Mouse (Mus musculus): ENCODE data around the gene Fbxo48. TPM values are rescaled to one million over a fixed set of nuclear protein-coding genes. Genes with fewer than 3 reads are reported as not detected.

The Fbxo48 gene
- total RNA-seq (2018; cell fraction: chromatin; rRNA removed): 1 to 10 TPM in 18 of 26 experiments, under 1 TPM in 8; 0.29 to 4.9 (median 1.5) TPM
- 1 to 10 TPM in 3 of 26 experiments, under 1 TPM in 23; 0.05 to 1.2 (median 0.62) TPM for total RNA-seq (2018; cell fraction: cytosol; rRNA removed)
- total RNA-seq (2018; cell fraction: nucleus; rRNA removed): 10 to 100 TPM in 1 of 26 experiments, 1 to 10 TPM in 15, under 1 TPM in 9, not detected in 1; 0.42 to 14.2 (median 1.3) TPM
- polyA plus RNA-seq (2018): 0.65 to 2.4 TPM (median 0.70 TPM) in 3 replicates

GRCm38 (mm10) chr11:16950976-16951760 lies at the start of gene Fbxo48:
TSS of gene Fbxo48 (plus strand) at chr11:16951375.
- WGBS (ENCODE audit: missing documents): under 1% methylated on average over 38 of the region's 38 CpGs
- H3K4me3 ChIP-seq (ENCODE audit: inconsistent target): peak within 1 kb of the TSS; percentile 81
- H3K36me3 ChIP-seq (ENCODE audit: inconsistent target): no peaks in the 10 kb centered on the region
- H3K27ac ChIP-seq: peak within 1 kb of the TSS; percentile 70
- H3K79me2 ChIP-seq (ENCODE audit: inconsistent target): no peaks in the 10 kb centered on the region

GRCm38 (mm10) chr11:16904302-16905011 lies 46.7 kb upstream of the Fbxo48 start:
- 87% methylated on average over 8 of the region's 8 CpGs for WGBS (ENCODE audit: missing documents)
- Histone ChIP-seq H3K27ac (no peak overlapping the region), H3K4me3 (ENCODE audit: inconsistent target) (no peak overlapping the region), H3K79me2 (ENCODE audit: inconsistent target) (no peaks in the 10 kb centered on the region), H3K36me3 (ENCODE audit: inconsistent target) (no peaks in the 10 kb centered on the region)

DNA sequence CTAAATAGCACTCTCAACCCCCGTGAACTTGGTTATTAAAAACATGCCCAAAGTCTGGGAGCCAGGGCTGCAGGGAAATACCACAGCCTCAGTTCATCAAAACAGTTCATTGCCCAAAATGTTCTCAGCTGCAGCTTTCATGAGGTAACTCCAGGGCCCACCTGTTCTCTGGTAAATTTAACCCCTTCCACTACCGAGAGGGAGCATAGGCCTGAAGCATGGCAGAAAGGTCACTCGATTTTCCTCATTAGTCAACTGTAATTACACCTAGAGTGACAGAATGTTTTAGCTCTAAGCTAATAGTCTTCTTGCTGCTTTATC lies 46.2 kb upstream of the Fbxo48 start:
- Histone ChIP-seq H3K4me3 (ENCODE audit: inconsistent target) (no peak overlapping the region), H3K27ac (no peak overlapping the region), H3K36me3 (ENCODE audit: inconsistent target) (no peaks in the 10 kb centered on the region), H3K79me2 (ENCODE audit: inconsistent target) (no peaks in the 10 kb centered on the region)
- 88% methylated on average over 3 of the region's 3 CpGs for WGBS (ENCODE audit: missing documents)

DNA sequence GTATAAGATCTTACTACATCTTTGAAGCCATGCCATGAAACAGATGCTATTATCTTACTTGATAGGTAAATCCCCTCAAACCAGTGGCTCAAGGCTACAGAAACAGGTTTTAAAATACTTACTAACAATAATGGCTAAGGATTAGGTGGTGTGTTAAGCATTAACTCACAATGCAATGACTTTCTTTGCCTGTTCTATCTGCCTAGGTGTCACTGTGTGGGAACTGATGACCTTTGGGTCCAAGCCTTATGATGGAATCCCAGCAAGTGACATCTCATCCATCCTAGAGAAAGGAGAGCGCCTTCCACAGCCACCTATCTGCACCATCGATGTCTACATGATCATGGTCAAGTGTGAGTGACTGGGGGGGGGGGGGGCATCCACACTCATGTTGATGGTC lies 44.6 kb upstream of the Fbxo48 start:
- 100% methylated on average over 2 of the region's 2 CpGs for WGBS (ENCODE audit: missing documents)
- H3K79me2 ChIP-seq (ENCODE audit: inconsistent target): no peaks in the 10 kb centered on the region
- no peak overlapping the region for H3K27ac ChIP-seq
- H3K4me3 ChIP-seq (ENCODE audit: inconsistent target): no peak overlapping the region
- H3K36me3 ChIP-seq (ENCODE audit: inconsistent target): no peaks in the 10 kb centered on the region

DNA sequence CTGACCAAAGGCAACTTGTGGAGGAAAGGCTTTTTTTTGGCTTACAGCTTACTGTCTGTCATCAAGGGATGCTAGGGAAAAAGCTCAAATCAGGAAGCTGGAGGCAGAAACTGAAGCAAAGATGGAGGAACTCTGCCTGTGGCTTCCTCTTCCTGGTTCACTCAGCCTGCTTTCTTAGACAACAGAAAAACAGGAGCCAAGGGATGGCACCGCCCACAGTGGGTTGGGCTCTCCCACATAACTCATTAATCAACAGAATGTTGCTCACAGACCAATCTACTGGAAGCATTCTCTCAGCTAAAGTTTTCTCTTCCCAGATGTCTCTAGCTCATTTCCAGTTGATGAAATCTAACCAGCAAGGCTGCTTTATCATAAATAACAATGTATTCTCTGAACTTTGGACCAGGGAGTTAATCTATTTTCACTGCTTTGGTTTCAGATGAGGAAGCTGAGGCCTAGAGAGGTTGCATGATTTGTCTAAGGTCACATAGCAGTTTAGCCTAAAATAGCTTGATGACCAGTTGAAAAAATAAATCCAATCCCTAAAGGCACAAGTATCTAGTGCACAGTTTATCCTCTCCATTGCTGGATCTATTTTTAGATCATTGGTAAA lies 43.6 kb upstream of the Fbxo48 start:
- H3K4me3 ChIP-seq (ENCODE audit: inconsistent target): no peak overlapping the region

GRCm38 (mm10) chr11:16914756-16915155 lies 36.4 kb upstream of the Fbxo48 start:
- Histone ChIP-seq H3K4me3 (ENCODE audit: inconsistent target) (no peak overlapping the region), H3K79me2 (ENCODE audit: inconsistent target) (no peaks in the 10 kb centered on the region), H3K36me3 (ENCODE audit: inconsistent target) (no peaks in the 10 kb centered on the region), H3K27ac (no peak overlapping the region)
- WGBS (ENCODE audit: missing documents): 100% methylated on average over 3 of the region's 3 CpGs

More for the DNA sequence above, 43.6 kb upstream of the Fbxo48 start:
- Histone ChIP-seq H3K27ac (no peak overlapping the region), H3K36me3 (ENCODE audit: inconsistent target) (no peaks in the 10 kb centered on the region), H3K79me2 (ENCODE audit: inconsistent target) (no peaks in the 10 kb centered on the region)
- 67% methylated on average over 1 of the region's 1 CpGs for WGBS (ENCODE audit: missing documents)

- Histone ChIP-seq H3K36me3 (ENCODE audit: inconsistent target) (no peaks in the 10 kb centered on the region), H3K79me2 (ENCODE audit: inconsistent target) (no peaks in the 10 kb centered on the region), H3K4me3 (ENCODE audit: inconsistent target) (no peak overlapping the region), H3K27ac (no peak overlapping the region)
- 89% methylated on average over 5 of the region's 5 CpGs for WGBS (ENCODE audit: missing documents)
Measured at GRCm38 (mm10) chr11:16915850-16916249, 35.3 kb upstream of the Fbxo48 start.

GRCm38 (mm10) chr11:16917512-16917911 lies 33.7 kb upstream of the Fbxo48 start:
- WGBS (ENCODE audit: missing documents): 80% methylated on average over 2 of the region's 2 CpGs
- Histone ChIP-seq H3K36me3 (ENCODE audit: inconsistent target) (no peaks in the 10 kb centered on the region), H3K79me2 (ENCODE audit: inconsistent target) (no peaks in the 10 kb centered on the region), H3K4me3 (ENCODE audit: inconsistent target) (no peak overlapping the region), H3K27ac (no peak overlapping the region)

GRCm38 (mm10) chr11:16932159-16932558 lies 19.0 kb upstream of the Fbxo48 start:
- Histone ChIP-seq H3K4me3 (ENCODE audit: inconsistent target) (no peak overlapping the region), H3K79me2 (ENCODE audit: inconsistent target) (no peaks in the 10 kb centered on the region), H3K27ac (no peak overlapping the region), H3K36me3 (ENCODE audit: inconsistent target) (no peaks in the 10 kb centered on the region)
- WGBS (ENCODE audit: missing documents): 28% methylated on average over 3 of the region's 3 CpGs

DNA sequence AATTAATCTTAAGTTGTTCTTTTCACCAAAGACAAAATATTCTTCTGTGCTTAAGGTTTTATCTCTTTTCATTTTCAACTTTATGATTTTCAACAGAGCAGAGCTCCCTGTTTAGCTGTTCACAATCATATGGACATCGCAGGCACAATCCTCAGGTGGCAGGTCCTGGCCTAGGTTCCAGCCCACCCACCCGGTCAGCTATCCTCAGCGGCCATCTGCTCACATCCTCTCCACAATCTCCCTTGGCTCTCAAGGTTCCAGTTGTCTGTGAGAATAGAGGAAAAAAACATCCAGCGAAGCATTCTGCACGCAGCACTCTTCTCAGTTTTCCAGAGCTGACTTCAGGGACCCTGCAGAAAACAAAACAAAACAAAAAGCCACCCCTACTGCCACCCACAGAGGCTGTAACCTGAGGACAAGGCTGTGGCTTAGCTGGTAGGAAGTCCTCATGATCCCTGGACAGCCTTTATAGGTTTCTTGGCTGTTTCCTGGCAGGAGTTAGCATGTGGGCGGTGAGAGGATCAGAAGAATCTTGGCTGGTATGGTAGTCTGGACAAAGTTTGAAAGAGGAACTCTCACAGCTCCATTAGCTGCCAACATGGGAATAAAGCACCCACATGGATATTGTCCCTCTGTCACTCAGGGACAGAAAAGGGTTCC lies 15.5 kb upstream of the Fbxo48 start:
- H3K4me3 ChIP-seq (ENCODE audit: inconsistent target): no peak overlapping the region
- 98% methylated on average over 6 of the region's 6 CpGs for WGBS (ENCODE audit: missing documents)
- no peaks in the 10 kb centered on the region for H3K36me3 ChIP-seq (ENCODE audit: inconsistent target)
- H3K27ac ChIP-seq: no peak overlapping the region
- no peaks in the 10 kb centered on the region for H3K79me2 ChIP-seq (ENCODE audit: inconsistent target)

DNA sequence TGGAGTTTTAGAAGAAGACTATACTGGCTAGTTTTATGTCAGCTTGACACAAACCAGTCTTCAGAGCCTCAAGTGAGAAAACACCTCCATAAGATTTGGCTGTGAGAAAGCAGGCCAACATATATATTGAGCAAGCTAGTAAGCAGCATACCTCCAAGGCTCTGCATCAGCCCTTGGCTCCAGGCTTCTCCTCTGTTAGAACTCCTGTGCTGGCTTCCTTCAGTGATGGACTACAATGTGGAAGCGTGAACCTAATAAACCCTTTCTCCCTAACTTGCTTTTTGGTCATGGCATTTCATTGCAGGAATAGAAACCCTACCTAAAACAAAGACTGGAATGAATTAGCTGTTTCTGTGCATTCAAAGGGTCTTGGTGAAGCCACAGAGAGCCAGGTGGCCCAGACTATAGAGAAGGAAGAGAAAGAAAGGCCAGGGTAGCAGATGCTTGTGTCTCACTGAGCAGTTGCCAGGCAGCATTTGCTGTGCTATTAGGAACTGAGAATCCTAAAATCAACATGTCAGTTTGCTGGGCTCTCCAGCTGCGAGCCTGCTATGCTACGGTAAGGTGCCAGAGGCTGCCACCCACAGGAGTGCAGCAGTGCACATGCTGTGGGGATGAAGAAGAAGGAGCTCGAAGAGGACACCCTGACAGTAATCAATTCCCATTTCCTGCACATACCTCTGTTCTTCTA lies 9.9 kb upstream of the Fbxo48 start:
- Histone ChIP-seq H3K36me3 (ENCODE audit: inconsistent target) (no peaks in the 10 kb centered on the region), H3K4me3 (ENCODE audit: inconsistent target) (no peak overlapping the region), H3K79me2 (ENCODE audit: inconsistent target) (no peaks in the 10 kb centered on the region), H3K27ac (no peak overlapping the region)
- WGBS (ENCODE audit: missing documents): 90% methylated on average over 4 of the region's 4 CpGs

- WGBS (ENCODE audit: missing documents): 89% methylated on average over 4 of the region's 4 CpGs
- H3K36me3 ChIP-seq (ENCODE audit: inconsistent target): no peaks in the 10 kb centered on the region
- H3K4me3 ChIP-seq (ENCODE audit: inconsistent target): no peak overlapping the region
- no peak overlapping the region for H3K27ac ChIP-seq
- no peaks in the 10 kb centered on the region for H3K79me2 ChIP-seq (ENCODE audit: inconsistent target)
Measured at GRCm38 (mm10) chr11:16941973-16942452, 9.2 kb upstream of the Fbxo48 start.

- WGBS (ENCODE audit: missing documents): 83% methylated on average over 4 of the region's 4 CpGs
Measured at GRCm38 (mm10) chr11:16943016-16943415, 8.2 kb upstream of the Fbxo48 start.

GRCm38 (mm10) chr11:16948756-16949155 lies 2.4 kb upstream of the Fbxo48 start:
- no peak overlapping the region for H3K27ac ChIP-seq
- 20% methylated on average over 1 of the region's 1 CpGs for WGBS (ENCODE audit: missing documents)
- no peaks in the 10 kb centered on the region for H3K79me2 ChIP-seq (ENCODE audit: inconsistent target)
- no peaks in the 10 kb centered on the region for H3K36me3 ChIP-seq (ENCODE audit: inconsistent target)
- H3K4me3 ChIP-seq (ENCODE audit: inconsistent target): no peak overlapping the region

More at GRCm38 (mm10) chr11:16943016-16943415, 8.2 kb upstream of the Fbxo48 start:
- Histone ChIP-seq H3K36me3 (ENCODE audit: inconsistent target) (no peaks in the 10 kb centered on the region), H3K79me2 (ENCODE audit: inconsistent target) (no peaks in the 10 kb centered on the region), H3K4me3 (ENCODE audit: inconsistent target) (no peak overlapping the region), H3K27ac (no peak overlapping the region)
